Mouse (Mus musculus): ENCODE results near the gene Iqch.

Gene Iqch

DNA sequence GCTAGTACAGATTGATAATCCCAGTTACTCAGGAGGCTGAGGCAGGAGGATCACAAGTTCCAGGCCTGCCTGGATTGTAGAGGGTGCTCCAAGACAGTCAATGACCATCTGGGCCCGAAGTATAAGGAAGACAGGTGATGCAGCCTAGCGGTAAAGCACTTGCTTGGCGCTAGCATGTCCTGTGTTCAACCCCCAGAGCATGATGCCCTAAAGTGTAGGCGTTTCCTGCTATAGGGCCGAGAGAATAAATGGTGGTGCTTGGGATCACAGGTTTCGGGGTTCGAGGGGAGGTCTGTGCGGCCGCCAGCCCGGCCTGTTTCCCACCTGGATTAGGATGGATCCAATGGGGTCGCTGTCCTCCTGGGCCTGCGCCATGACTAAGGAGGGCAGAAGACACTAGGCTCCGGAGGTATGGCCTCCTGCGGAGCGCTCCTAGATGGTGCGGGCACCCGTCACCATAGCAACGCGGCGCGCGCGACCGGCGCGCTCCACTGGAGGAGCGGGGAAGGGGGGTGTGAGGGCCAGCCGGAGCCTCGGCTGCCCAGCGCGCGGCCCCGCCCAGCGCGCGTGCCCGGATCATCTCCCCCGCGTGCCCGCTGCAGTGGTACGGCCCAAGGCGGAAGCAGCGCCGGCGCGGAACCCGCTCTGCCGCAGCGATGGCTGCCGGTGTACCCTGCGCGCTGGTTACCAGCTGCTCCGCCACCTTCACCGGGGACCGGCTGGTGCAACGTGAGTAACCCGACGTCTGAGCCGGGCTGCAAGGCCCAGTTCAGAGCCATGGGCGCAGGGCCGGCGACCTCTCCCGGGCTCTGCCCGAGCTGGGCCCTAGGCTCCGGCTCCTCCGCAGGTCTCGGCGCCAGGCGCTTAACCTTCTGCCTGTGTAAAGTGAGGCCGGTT is at the start of gene Iqch, which contains the start of gene Aagab:
Iqch (minus strand) TSS at position 451 of the 897 bp plus-strand sequence.
Aagab (plus strand) TSS at position 618 of the 897 bp plus-strand sequence.
- DNase-seq (ENCODE audit: extremely low read depth, low read depth), result peak; percentile 80

DNA sequence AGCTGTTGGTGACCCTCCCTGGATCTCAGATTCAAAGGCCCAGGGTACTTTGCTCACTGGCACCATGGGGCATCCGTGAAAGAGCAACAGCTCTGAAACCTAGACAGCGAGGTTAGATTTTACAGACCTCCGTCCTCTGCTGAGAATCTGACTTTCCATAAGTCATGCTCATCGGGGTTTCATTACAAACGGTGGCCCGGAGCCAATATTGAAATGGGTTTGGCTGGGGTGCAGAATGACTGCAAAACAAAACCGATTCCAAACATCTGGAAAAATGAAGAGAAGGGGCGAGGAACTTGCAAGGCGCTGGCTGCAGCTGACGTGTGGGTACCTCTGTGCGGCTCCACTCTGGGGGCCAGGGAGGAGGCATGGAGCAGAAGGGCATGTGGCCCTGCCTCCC is 49.3 kb upstream of the Iqch start:
- DNase-seq (ENCODE audit: extremely low read depth, low read depth), result no peak

- DNase-seq (ENCODE audit: extremely low read depth, low read depth), result no peak
These were observed 48.6 kb upstream of the Iqch start for GRCm38 (mm10) chr9:63650905-63651304.

DNA sequence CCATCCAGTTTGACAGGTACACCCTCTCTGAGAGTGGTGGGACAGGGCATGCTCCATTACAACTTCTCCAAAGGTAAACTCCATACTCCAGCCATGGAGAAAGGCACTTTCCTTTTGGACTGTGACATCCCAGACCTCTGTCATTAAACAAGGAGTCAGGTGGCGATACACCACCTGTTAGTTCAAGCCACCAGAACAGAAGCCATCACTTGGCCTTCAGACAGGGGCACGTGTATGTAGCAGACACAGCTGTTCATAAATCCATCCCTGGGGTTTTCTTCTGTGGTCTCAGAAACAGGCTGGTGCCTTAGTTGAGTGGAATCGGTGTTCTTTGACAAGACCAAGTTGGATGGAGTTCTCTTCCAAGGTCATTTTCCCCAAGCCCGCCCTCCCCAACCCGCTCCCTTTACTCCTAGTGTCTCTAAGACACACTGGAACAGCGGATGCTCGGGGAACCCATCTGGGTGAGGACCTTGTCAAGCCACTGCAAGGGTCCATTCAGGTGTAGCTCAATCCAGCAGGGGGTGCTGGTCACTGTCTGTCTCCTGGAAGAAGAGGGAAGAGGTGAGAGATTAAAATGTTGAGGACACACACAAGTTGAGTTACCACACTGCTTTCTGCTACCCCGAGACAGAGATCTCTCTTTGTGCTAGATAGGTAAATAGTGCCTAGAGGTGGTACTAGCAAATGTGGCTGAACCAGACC is 47.7 kb upstream of the Iqch start:
- no peak for DNase-seq (ENCODE audit: extremely low read depth, low read depth)

- DNase-seq (ENCODE audit: extremely low read depth, low read depth), result no peak
These were observed 46.2 kb upstream of the Iqch start for GRCm38 (mm10) chr9:63648520-63648918.

DNA sequence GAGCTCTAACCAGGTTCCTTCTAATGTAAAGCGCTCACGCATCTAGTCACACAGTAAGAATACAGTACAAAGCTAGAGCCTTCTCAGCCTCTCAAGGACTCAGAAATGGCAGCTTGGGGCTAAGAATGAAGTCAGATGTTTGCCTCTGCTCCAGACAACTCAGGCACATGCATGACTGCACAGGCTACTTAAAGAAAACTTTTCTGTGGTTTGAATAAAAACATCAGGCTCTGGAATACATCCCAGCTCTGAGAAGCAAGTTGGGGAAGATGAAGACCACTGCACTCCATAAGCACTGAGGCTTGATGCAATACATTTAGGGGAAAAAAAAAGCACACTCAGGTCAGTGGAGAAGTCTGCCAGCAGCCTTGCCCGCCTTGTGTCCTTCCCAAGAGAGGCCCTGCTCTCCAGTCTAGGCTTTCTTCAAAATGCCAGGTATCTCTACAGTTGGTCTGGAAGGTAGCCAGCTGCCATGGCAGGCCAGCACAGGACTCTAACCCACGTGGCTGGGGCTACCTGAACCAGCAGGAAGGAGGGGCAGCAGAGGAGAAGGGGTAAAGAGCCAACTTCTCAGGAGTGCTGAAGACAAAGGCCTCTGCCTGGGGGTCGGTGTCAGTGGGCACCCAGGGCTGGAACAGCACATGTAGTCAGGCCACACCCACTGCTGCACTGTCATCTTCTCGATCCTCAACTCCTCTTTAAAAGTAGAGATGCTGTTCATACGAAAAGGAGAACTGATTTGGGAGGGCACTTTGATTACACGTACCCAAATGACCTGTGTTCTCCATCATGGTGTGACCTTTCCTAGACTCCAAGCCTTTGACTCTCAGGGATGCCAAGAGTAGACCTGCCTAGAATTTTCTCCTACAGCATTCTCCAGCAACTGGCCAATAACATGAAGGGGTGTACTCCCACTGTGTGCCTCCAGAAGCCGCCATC is 45.6 kb upstream of the Iqch start:
- DNase-seq (ENCODE audit: extremely low read depth, low read depth), result no peak

GRCm38 (mm10) chr9:63645084-63645483 is 42.8 kb upstream of the Iqch start:
- no peak for DNase-seq (ENCODE audit: extremely low read depth, low read depth)

DNA sequence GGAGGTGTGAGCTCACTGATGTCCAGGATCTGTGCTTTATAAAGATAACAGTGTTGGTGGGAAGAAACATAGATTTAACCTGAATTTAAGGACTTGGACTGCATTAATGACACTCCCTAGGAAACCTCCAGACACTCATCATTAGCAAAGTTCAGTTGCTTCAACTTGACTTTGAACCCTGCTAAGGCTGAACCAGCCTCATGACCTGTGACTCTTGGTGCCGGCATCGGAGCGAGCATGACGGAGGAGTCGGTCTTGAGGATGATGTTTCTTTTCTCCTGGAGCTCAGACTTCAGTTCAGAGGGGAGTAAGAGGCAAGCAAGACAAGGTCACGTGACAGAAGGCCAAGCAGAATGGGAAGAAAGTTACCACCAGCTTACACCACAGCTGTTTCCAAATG is 41.7 kb upstream of the Iqch start:
- no peak for DNase-seq (ENCODE audit: extremely low read depth, low read depth)

DNA sequence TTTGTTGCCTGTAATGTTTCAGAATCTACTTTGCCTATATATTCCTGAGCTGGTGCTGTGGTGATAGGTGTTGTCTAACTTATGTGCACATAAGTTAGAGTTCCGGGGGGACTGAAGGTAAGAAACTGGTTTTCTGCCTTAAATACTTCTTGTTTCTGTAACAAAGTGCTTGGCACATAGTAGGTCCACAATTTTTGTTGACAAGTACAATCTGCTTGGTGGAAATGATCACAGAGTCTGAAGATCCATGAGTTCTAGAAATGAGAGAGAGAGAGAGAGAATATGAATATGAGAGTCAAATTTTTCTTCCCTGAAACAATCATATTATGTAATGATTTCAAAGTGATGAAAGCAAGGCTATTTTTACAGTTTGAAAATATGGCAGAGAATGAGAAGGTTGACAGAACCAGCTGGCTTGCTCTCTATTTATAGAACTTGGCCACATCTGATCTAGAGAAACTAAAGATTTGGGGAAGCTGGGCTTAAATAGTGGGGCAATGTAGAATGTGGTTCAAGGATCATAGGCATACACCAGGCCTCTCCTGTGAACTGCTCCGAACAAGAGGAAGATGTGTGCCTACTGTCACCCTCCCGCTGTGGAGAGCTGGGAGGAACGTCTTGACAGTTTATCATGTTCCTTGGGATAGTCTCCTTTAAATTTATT is 39.8 kb upstream of the Iqch start:
- DNase-seq (ENCODE audit: extremely low read depth, low read depth), result no peak

GRCm38 (mm10) chr9:63636113-63636512 is 33.8 kb upstream of the Iqch start:
- no peak for DNase-seq (ENCODE audit: extremely low read depth, low read depth)

- DNase-seq (ENCODE audit: extremely low read depth, low read depth), result no peak
These were observed 31.0 kb upstream of the Iqch start for GRCm38 (mm10) chr9:63633334-63633733.

DNA sequence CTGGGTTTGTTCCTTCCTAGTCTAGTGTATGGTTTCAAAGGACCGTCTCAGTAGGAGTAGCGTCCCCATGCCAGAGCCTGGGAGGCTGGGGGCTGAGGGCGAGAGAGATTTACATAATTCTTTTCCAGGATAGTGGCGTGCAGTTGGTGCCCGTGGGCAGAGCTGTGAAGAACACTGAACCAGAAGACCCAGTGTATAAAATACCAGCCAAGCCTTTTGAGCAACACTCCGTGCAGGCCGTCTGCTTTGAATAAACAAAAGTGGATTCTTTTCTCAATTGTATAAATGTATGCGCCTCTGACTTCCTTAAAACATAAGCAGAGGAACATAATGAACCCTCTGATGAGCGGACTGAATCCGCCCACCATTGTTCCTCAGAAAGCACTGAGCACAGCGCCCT is 30.6 kb upstream of the Iqch start:
- DNase-seq (ENCODE audit: extremely low read depth, low read depth), result no peak

- no peak for DNase-seq (ENCODE audit: extremely low read depth, low read depth)
These were observed 29.8 kb upstream of the Iqch start for GRCm38 (mm10) chr9:63632045-63632444.

DNA sequence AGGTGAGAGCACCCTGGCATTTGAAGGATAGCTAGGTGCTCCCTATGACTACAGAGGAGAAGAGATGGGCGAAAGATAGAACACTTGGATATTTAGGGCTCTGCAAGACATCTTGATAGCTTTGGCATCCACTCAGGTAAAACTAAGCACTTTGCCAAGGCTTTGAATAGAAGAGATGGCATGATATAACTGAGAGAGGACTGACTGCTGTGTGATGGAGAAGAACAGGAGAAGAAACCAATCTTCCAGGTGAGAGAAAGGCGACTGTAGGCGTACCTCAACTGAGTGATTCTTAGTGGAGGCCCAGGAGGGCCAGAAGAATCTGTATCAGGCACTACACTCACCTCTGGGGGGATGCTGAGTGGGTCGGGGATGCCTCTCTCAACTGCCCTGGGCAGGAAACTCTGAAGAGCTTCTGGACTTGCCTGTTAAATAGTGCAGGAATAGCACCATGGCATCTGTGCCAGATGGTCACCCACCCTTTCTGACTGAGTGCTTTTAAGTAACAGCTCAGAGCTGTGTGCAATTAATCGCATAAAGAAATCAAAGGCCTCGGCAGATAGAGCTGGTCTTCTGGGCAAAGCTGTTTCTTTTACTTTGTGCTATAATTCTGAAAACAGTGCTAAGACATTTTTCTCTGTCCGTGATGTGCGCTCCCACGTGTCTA is 22.9 kb upstream of the Iqch start:
- DNase-seq (ENCODE audit: extremely low read depth, low read depth), result no peak

GRCm38 (mm10) chr9:63623895-63624569 is 21.7 kb upstream of the Iqch start:
- DNase-seq (ENCODE audit: extremely low read depth, low read depth), result no peak

DNA sequence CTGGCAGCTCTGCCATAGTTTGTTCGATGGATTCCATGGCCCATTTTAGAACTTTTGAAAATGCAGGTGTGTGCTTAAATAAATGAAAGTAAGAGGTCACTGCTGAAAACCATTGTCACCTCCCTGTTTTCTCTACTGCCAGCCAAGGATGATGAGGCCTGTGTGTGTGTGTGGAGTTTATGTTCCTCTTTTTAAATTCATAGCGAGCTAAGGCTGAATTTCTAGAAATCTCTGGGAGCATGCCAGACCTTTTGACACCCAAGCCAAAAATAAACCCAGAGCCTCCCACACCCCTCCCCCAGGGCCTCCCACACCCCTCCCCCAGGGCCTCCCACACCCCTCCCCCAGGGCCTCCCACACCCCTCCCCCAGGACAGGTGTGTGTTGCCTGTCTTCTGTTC is 15.7 kb upstream of the Iqch start:
- no peak for DNase-seq (ENCODE audit: extremely low read depth, low read depth)

- DNase-seq (ENCODE audit: extremely low read depth, low read depth), result no peak
These were observed 12.0 kb upstream of the Iqch start for GRCm38 (mm10) chr9:63614018-63614985.

DNA sequence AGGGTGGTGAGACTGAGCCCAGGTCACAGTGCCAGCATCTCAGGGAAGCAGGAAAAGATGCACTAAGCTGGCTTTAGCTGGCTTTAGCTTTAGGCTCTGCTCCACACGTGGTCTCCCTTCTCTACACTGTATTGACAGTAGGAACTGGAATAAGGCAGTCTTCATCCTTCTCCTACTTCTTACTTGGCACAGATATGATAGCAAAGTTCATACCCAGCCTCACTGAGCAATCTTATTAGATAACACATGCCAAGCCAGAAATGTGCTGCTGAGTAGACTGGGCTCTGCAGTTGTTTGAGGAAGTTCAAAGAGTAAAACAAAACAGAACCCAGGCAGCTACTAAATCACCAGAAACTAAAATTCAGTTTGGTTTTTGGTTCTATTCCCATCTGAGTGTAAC is 11.3 kb upstream of the Iqch start:
- peak; percentile 54 for DNase-seq (ENCODE audit: extremely low read depth, low read depth)
